Mouse (Mus musculus) bone marrow, adult 2 months (tissue): ENCODE measurements around the gene Rgs6.

Experiments
- CTCF ChIP-seq: fragments of 200-500 bp; IDR thresholded peaks from 2 replicates; pipeline ENCODE4 v1.5.1; 2011; ENCODE audit warnings: low read length, control low read depth; ENCODE audit not compliant: control insufficient read depth, insufficient read depth
- POLR2A ChIP-seq: fragments of 200-500 bp; IDR thresholded peaks from 2 replicates; pipeline ENCODE4 v1.6.1; 2011; ENCODE audit warnings: low read depth, mild to moderate bottlenecking, control low read depth, low read length, borderline replicate concordance; ENCODE audit not compliant: control insufficient read depth

DNA sequence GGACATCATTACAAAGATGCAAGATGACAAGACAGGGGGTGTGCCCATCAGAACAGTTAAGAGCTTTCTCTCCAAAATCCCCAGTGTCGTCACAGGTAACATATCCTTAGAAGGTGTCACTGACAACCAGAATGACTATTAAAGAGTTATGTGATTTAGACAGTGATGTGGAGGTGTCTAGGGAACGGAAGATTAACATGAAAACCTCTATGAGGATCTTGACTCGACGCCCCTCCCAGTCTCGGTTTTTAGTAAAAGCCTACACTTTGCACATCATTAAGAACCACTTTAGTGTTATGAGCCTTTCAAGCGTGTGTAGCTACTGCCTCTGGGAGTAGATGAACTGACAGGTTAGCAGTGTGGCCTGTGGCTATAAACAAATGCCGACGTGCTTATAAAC, 397.2 kb downstream of the Rgs6 start:
- no peak for TF ChIP-seq POLR2A
- no peak for TF ChIP-seq CTCF
